Mouse (Mus musculus) brain, embryonic 14.5 days (tissue): ENCODE results near the gene Inpp4a.

Experiments
- CTCF ChIP-seq: fragments of 200-500 bp; IDR thresholded peaks from 2 replicates; pipeline ENCODE4 v1.5.1; 2012; ENCODE audit warnings: inconsistent platforms, mild to moderate bottlenecking, moderate library complexity, borderline replicate concordance; ENCODE audit not compliant: insufficient read depth, insufficient read length; ENCODE audit errors: extremely low read depth
- POLR2A ChIP-seq: fragments of 200-500 bp; IDR thresholded peaks from 2 replicates; pipeline ENCODE4 v1.6.1; 2012; ENCODE audit warnings: mild to moderate bottlenecking, inconsistent platforms, borderline replicate concordance; ENCODE audit not compliant: poor library complexity, insufficient read depth, insufficient read length, severe bottlenecking; ENCODE audit errors: extremely low read depth

DNA sequence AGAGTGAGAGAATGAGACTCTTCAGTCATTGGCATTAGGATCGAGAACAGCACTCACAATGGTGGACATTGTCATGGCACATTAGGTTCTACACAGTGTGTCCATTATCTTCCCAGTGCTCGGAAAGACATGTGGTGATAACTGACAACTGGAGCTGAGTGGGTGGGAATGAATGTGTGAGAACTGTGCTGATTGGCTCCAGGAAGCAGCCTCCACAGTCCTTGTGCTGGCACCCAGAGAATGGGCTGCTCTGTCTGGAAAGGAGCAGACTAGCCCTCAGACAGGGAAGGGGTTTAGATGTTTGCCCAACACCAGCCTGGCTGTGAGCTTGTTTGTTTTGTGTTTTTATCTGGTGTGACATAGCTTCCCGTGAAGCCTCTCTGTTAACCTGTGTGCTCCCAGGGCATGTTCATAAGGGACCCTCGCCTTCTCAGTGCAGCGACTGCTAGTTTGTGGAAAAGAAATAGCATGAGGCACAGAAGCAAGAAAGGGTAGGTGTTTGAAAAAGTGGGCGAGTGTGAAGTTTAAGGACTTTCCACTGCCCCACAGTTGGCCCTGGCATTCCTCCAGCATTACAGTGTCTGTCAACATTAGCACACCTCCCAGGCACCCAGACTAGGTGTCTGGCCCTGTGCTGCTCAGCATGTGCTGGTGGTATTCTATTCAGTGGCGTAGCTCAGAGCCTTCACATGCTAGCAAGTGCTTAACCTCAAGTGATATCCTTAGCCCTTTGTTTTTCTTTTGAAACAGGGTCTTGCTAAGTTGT is 51.4 kb downstream of the Inpp4a start:
- TF ChIP-seq POLR2A (no peak), CTCF (no peak)
